Mouse (Mus musculus): ENCODE results near the gene Rbfox3. TPM values are rescaled to one million over a fixed set of nuclear protein-coding genes. Genes with fewer than 3 reads are reported as not detected.
A peak's percentile ranks its signal among the peaks of the same experiment; 100 is the strongest.

The Rbfox3 gene
- polyA plus RNA-seq, 1 experiment from 2014 or later = 1.2 TPM

DNA sequence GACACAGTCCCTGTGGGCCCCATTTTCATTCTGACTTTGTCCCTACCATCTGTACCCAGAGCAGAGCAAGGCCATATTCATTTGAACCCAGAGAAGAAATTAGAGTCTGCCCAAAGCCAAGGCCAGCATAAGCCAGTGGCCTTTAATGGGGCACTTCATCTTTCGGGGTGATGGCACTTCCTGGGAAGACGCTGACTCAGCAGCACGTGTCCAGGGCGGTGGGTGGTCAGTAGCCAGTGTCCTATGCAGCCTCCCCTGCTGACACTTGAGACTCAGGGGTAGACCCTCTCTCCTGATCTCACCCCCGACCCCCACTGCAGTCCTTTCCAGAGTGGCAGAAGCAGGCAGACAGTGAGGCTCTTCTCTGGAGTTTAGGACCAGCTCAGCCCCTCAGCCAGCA lies 283.9 kb downstream of the Rbfox3 start:
- Histone ChIP-seq H3K9ac (ENCODE audit: low read depth, low read length) (no peak overlapping the region), H3K4me3 (ENCODE audit: low read depth, low read length) (no peak overlapping the region), H3K36me3 (ENCODE audit: control insufficient read depth, insufficient read depth) (no peaks in the 10 kb centered on the region), H3K9me3 (ENCODE audit: control insufficient read depth) (no peaks in the 10 kb centered on the region), H3K27ac (ENCODE audit: low read depth, low read length) (no peak overlapping the region), H3K4me2 (replicated peaks; ENCODE audit: low read depth) (no peak overlapping the region), H3K4me1 (replicated peaks; ENCODE audit: control insufficient read depth, insufficient read depth, low read length) (no peaks in the 10 kb centered on the region), H3K27me3 (replicated peaks; ENCODE audit: control insufficient read depth, insufficient read depth, low read length) (no peaks in the 10 kb centered on the region)
- no peak for TF ChIP-seq CTCF (IDR thresholded peaks at IDR 0.05; ENCODE audit: low read depth)
- WGBS = 61% methylated on average over 5 of the region's 5 CpGs
- ATAC-seq = no peak

DNA sequence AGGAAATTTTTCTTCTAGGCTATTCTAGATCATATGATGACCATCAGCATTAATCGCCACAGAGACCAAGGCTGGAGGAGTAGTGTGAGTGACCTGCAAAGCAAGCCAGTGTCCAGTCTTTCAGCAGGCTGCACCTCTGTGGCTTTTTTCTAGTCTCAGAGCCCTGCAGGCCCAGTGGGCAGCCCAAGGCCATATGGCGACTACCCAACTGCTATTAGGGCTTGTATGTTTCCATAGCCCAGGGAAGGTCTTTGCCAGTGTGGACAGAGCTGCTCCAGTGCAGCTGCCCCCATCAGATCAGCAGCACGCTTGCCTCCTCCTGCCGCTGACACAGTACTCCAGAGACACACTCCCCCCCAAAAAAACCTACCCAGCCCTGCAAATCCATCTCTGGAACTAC lies 290.5 kb downstream of the Rbfox3 start:
- Histone ChIP-seq H3K9me3 (ENCODE audit: control insufficient read depth) (no peaks in the 10 kb centered on the region), H3K27me3 (replicated peaks; ENCODE audit: control insufficient read depth, insufficient read depth, low read length) (no peaks in the 10 kb centered on the region), H3K27ac (ENCODE audit: low read depth, low read length) (no peak overlapping the region), H3K36me3 (ENCODE audit: control insufficient read depth, insufficient read depth) (no peaks in the 10 kb centered on the region), H3K4me2 (replicated peaks; ENCODE audit: low read depth) (no peak overlapping the region), H3K4me1 (replicated peaks; ENCODE audit: control insufficient read depth, insufficient read depth, low read length) (no peaks in the 10 kb centered on the region), H3K9ac (ENCODE audit: low read depth, low read length) (no peak overlapping the region), H3K4me3 (ENCODE audit: low read depth, low read length) (no peak overlapping the region)
- ATAC-seq = no peak
- no peak for TF ChIP-seq CTCF (IDR thresholded peaks at IDR 0.05; ENCODE audit: low read depth)
- WGBS = 80% methylated on average over 4 of the region's 4 CpGs

DNA sequence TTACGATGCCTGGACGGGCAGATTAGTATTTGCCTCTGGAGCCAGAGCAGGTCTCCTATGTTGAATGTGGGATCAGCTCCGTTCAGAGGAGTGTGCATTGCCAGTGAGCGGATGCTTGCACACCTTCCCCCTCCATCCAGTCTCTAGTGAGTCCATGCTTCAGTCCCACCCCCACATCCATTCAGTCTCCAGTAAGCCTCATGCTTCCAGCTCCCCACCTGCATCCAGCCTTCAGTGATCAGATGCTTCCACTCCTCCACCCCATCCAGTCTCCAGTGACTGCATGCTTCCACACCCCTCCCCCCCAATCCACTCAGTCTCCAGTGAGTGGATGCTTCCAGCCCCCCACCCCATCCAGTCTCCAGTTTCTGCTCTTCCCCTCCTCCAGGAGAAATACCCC lies 297.3 kb downstream of the Rbfox3 start:
- Histone ChIP-seq H3K9me3 (ENCODE audit: control insufficient read depth) (no peaks in the 10 kb centered on the region), H3K27me3 (replicated peaks; ENCODE audit: control insufficient read depth, insufficient read depth, low read length) (0 out of 2 replicates have a peak, but pooled peaks cover 8% of the 10 kb centered on the region), H3K4me1 (replicated peaks; ENCODE audit: control insufficient read depth, insufficient read depth, low read length) (no peaks in the 10 kb centered on the region), H3K4me2 (replicated peaks; ENCODE audit: low read depth) (no peak overlapping the region), H3K9ac (ENCODE audit: low read depth, low read length) (no peak overlapping the region), H3K4me3 (ENCODE audit: low read depth, low read length) (no peak overlapping the region), H3K27ac (ENCODE audit: low read depth, low read length) (no peak overlapping the region), H3K36me3 (ENCODE audit: control insufficient read depth, insufficient read depth) (no peaks in the 10 kb centered on the region)
- no peak for TF ChIP-seq CTCF (IDR thresholded peaks at IDR 0.05; ENCODE audit: low read depth)
- ATAC-seq = no peak
- WGBS = 83% methylated on average over 4 of the region's 4 CpGs

DNA sequence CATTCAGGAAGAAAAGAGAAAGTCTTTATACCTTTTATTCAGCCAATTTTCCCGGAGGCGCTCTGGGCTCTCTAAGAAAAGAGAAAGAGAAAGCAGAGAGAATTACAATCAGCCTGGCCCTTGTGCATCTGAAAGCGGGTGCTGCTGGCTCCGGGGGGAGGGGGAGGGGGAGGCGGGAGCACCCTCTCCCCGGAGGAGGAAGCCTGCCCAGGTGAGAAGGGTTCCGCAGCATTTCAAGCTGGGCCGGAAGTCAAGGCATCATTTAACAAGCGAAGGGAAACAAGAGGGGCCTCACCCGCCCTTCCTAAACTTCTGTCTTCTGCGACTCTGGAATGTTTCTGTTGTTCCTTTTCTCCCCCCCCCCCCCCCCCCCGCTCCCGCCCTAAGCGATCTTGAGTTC lies 301.3 kb downstream of the Rbfox3 start:
- peak overlapping the region; percentile 27; the same call in 1 of the 2 replicates for H3K4me2 ChIP-seq (replicated peaks; ENCODE audit: low read depth)
- 1% methylated on average over 12 of the region's 14 CpGs for WGBS
- H3K36me3 ChIP-seq (ENCODE audit: control insufficient read depth, insufficient read depth) = no peaks in the 10 kb centered on the region
- no peak for TF ChIP-seq CTCF (IDR thresholded peaks at IDR 0.05; ENCODE audit: low read depth)
- no peaks in the 10 kb centered on the region for H3K4me1 ChIP-seq (replicated peaks; ENCODE audit: control insufficient read depth, insufficient read depth, low read length)
- H3K9ac ChIP-seq (ENCODE audit: low read depth, low read length) = no peak overlapping the region
- H3K9me3 ChIP-seq (ENCODE audit: control insufficient read depth) = no peaks in the 10 kb centered on the region
- 0 out of 2 replicates have a peak, but pooled peaks cover 10% of the 10 kb centered on the region for H3K27me3 ChIP-seq (replicated peaks; ENCODE audit: control insufficient read depth, insufficient read depth, low read length)
- H3K4me3 ChIP-seq (ENCODE audit: low read depth, low read length) = no peak overlapping the region
- ATAC-seq = no peak
- H3K27ac ChIP-seq (ENCODE audit: low read depth, low read length) = no peak overlapping the region

DNA sequence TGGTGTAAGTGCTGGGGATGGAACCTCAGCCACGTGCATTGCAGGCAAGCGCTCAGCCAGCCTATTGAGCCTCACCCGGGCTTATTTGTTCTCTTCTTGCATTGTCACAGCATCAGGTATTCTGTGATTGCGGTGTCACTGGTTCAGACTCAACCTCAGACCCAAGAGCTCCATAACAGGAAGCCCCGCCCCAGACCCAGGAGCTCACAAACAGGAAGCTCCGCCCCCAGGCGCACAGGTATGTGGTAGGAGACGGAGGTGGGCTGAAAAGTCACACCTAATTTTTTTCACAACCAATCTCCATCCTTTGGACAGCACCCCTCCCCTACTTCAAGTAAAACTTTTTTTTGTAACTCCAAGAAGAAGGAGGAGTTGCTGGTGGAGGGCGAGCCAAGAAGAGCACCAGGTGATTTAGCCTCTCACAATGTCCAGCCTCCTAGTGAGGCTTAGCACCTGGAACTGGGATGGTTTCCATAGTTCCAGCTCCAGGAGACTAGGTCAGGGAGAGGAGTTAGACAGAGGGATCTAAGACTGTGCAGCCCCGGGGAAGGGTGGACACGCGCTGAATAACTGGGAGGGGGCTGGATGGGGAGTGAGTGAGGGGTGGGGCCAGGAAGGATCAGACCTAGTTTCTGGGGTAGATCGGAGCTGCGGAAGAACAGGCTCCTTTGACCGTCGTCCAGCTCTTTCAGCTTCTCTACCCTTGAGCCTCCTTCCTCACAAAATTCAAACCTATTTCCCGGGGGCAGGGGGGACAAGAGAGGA lies 302.0 kb downstream of the Rbfox3 start:
- Histone ChIP-seq H3K9me3 (ENCODE audit: control insufficient read depth) (no peaks in the 10 kb centered on the region), H3K27me3 (replicated peaks; ENCODE audit: control insufficient read depth, insufficient read depth, low read length) (0 out of 2 replicates have a peak, but pooled peaks cover 10% of the 10 kb centered on the region), H3K27ac (ENCODE audit: low read depth, low read length) (no peak overlapping the region), H3K4me2 (replicated peaks; ENCODE audit: low read depth) (0 out of 2 replicates have a peak overlapping the region, but pooled peaks have one; percentile 27), H3K9ac (ENCODE audit: low read depth, low read length) (no peak overlapping the region), H3K36me3 (ENCODE audit: control insufficient read depth, insufficient read depth) (no peaks in the 10 kb centered on the region), H3K4me1 (replicated peaks; ENCODE audit: control insufficient read depth, insufficient read depth, low read length) (no peaks in the 10 kb centered on the region), H3K4me3 (ENCODE audit: low read depth, low read length) (no peak overlapping the region)
- TF ChIP-seq CTCF (IDR thresholded peaks at IDR 0.05; ENCODE audit: low read depth) = no peak
- WGBS = 7% methylated on average over 17 of the region's 17 CpGs
- no peak for ATAC-seq

DNA sequence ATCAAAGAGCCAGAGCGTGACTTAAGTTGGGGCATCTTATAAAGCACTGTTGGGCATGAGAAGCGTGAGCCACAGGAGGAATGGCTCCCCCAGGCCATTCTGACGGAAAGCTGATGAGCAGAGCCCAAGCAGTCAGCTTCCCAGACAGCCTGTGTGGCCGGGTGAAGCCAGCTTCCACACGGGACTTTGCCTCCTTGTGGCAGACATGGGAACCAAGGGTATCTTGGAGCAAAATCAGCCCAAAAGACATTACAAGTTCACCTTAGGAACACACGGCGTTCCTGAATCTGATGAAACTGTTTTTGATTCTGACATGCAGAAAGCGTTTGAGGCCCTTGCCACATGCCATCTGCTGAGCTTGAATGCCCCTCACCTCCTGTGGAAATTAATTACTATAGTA lies 303.5 kb downstream of the Rbfox3 start:
- H3K27ac ChIP-seq (ENCODE audit: low read depth, low read length) = no peak overlapping the region
- ATAC-seq = no peak
- no peak overlapping the region for H3K4me2 ChIP-seq (replicated peaks; ENCODE audit: low read depth)
- H3K4me3 ChIP-seq (ENCODE audit: low read depth, low read length) = no peak overlapping the region
- no peaks in the 10 kb centered on the region for H3K9me3 ChIP-seq (ENCODE audit: control insufficient read depth)
- 57% methylated on average over 8 of the region's 8 CpGs for WGBS
- TF ChIP-seq CTCF (IDR thresholded peaks at IDR 0.05; ENCODE audit: low read depth) = no peak
- no peak overlapping the region for H3K9ac ChIP-seq (ENCODE audit: low read depth, low read length)
- H3K36me3 ChIP-seq (ENCODE audit: control insufficient read depth, insufficient read depth) = no peaks in the 10 kb centered on the region
- 0 out of 2 replicates have a peak, but pooled peaks cover 10% of the 10 kb centered on the region for H3K27me3 ChIP-seq (replicated peaks; ENCODE audit: control insufficient read depth, insufficient read depth, low read length)
- no peaks in the 10 kb centered on the region for H3K4me1 ChIP-seq (replicated peaks; ENCODE audit: control insufficient read depth, insufficient read depth, low read length)

Measured in intestine, postnatal 0 days (tissue).